10 mouse cellular contexts compared by ENCODE assay signal in the genomic region with DNA sequence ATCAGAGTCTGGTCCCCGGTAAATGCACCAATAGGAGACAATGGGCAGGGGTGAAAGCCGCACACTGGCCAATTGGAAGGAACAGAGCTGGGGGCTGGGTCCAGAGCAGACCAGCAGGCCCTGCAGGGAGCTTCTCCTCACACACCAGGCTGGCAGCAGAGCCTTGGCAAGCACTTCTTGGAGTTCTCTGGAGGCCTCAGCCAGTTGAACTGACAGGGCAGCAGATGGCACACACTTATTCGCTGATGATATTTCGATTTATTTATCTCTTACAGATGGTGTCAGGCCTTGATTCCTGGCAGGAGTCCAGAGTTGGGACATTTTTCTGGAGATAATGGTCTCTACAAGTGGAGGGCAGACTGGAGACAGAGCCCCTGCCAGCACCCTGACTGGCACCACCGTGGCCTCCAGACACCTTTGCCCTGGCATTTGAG. TPM values are rescaled to one million over a fixed set of nuclear protein-coding genes. Genes with fewer than 3 reads are reported as not detected.
DNase-seq lines count a peak whose midpoint lies in the region; ATAC-seq lines count a peak whose summit lies in the region.
"Had no signal": no experiment of that assay in that cellular context is flagged by ENCODE, and none has a peak within 500 bp of the region (broad histone marks: within the 10 kb centered on the region; RNA-seq: fewer than 3 reads in every experiment).

No protein-coding gene starts in this region.

- no peaks in the 10 kb centered on the region for H3K9me3 ChIP-seq in liver, embryonic 16.5 days (replicated peaks; ENCODE audit: control insufficient read depth, low read length)
- H3K9me3 ChIP-seq in liver, embryonic 12.5 days (replicated peaks) = no peaks in the 10 kb centered on the region
- H3K9me3 ChIP-seq in hindbrain, embryonic 13.5 days = no peaks in the 10 kb centered on the region
- no peaks in the 10 kb centered on the region for H3K9me3 ChIP-seq in midbrain, embryonic 16.5 days (replicated peaks; ENCODE audit: control insufficient read depth, low read length, poor library complexity, severe bottlenecking)
- H3K9me3 ChIP-seq: heart, embryonic 12.5 days; lung, embryonic 15.5 days had no signal

- 65% methylated on average over 5 of the region's 5 CpGs for WGBS in liver, embryonic 16.5 days (ENCODE audit: insufficient replicate concordance)
- 82% methylated on average over 5 of the region's 5 CpGs for WGBS in liver, embryonic 12.5 days (ENCODE audit: insufficient replicate concordance)
- 60% methylated on average over 5 of the region's 5 CpGs for WGBS in hindbrain, embryonic 13.5 days
- WGBS in midbrain, embryonic 16.5 days = 65% methylated on average over 5 of the region's 5 CpGs

- H3K4me2 ChIP-seq in liver, embryonic 16.5 days (ENCODE audit: low read depth, low read length) = no peak overlapping the region
- no peak overlapping the region for H3K4me2 ChIP-seq in liver, embryonic 12.5 days
- no peak overlapping the region for H3K4me2 ChIP-seq in hindbrain, embryonic 13.5 days
- H3K4me2 ChIP-seq in midbrain, embryonic 16.5 days (ENCODE audit: low read length) = no peak overlapping the region
- H3K4me2 ChIP-seq: heart, embryonic 12.5 days; lung, embryonic 15.5 days had no signal

- 0 out of 2 replicates have a peak, but pooled peaks have one; percentile 16 for ATAC-seq in liver, embryonic 16.5 days (ENCODE audit: low read depth)
- no peak for ATAC-seq in liver, embryonic 12.5 days
- ATAC-seq in hindbrain, embryonic 13.5 days (ENCODE audit: low FRiP score) = no peak
- ATAC-seq in midbrain, embryonic 16.5 days = peak; percentile 59; the same call in 1 of the 2 replicates
- no peak for ATAC-seq in monocyte, adult 5-6 weeks (replicated peaks; ENCODE audit: insufficient number of reproducible peaks, low FRiP score, low TSS enrichment, poor library complexity, severe bottlenecking)

- no peaks in the 10 kb centered on the region for H3K36me3 ChIP-seq in liver, embryonic 16.5 days (ENCODE audit: control insufficient read depth, insufficient read depth)
- no peaks in the 10 kb centered on the region for H3K36me3 ChIP-seq in liver, embryonic 12.5 days
- H3K36me3 ChIP-seq in hindbrain, embryonic 13.5 days = no peaks in the 10 kb centered on the region
- no peaks in the 10 kb centered on the region for H3K36me3 ChIP-seq in midbrain, embryonic 16.5 days (ENCODE audit: control insufficient read depth, insufficient read depth, low read length)
- H3K36me3 ChIP-seq: heart, embryonic 12.5 days; lung, embryonic 15.5 days had no signal

- no peaks in the 10 kb centered on the region for H3K27me3 ChIP-seq in liver, embryonic 16.5 days (ENCODE audit: control insufficient read depth, insufficient read depth, low read depth, low read length)
- peaks cover 7% of the 10 kb centered on the region; the same call in 1 of the 2 replicates for H3K27me3 ChIP-seq in liver, embryonic 12.5 days (replicated peaks)
- H3K27me3 ChIP-seq in hindbrain, embryonic 13.5 days = no peaks in the 10 kb centered on the region
- H3K27me3 ChIP-seq in midbrain, embryonic 16.5 days (ENCODE audit: control insufficient read depth, insufficient read depth, low read depth, low read length) = no peaks in the 10 kb centered on the region
- H3K27me3 ChIP-seq: heart, embryonic 12.5 days; lung, embryonic 15.5 days had no signal

- DNase-seq in cerebellum, adult 8-10 months = peak; percentile 91
- no peak for DNase-seq in right cerebral cortex, adult 18-20 months
- DNase-seq: kidney, adult 2 months had no signal

- no peak overlapping the region for H3K4me3 ChIP-seq in liver, embryonic 16.5 days (ENCODE audit: low read depth, low read length)
- H3K4me3 ChIP-seq in liver, embryonic 12.5 days = no peak overlapping the region
- H3K4me3 ChIP-seq in hindbrain, embryonic 13.5 days = no peak overlapping the region
- no peak overlapping the region for H3K4me3 ChIP-seq in midbrain, embryonic 16.5 days (ENCODE audit: low read depth, low read length)
- H3K4me3 ChIP-seq: heart, embryonic 12.5 days; lung, embryonic 15.5 days had no signal

- H3K4me1 ChIP-seq in liver, embryonic 16.5 days (ENCODE audit: control insufficient read depth, low read depth, low read length) = peaks cover 3% of the 10 kb centered on the region
- peaks cover 18% of the 10 kb centered on the region for H3K4me1 ChIP-seq in liver, embryonic 12.5 days
- peaks cover 43% of the 10 kb centered on the region for H3K4me1 ChIP-seq in hindbrain, embryonic 13.5 days (replicated peaks)
- peaks cover 2% of the 10 kb centered on the region; the same call in 1 of the 2 replicates for H3K4me1 ChIP-seq in midbrain, embryonic 16.5 days (ENCODE audit: control insufficient read depth, insufficient read depth, low read length)

- H3K9ac ChIP-seq in liver, embryonic 16.5 days (ENCODE audit: low read depth, low read length) = no peak overlapping the region
- H3K9ac ChIP-seq in liver, embryonic 12.5 days = no peak overlapping the region
- H3K9ac ChIP-seq in hindbrain, embryonic 13.5 days = no peak overlapping the region
- no peak overlapping the region for H3K9ac ChIP-seq in midbrain, embryonic 16.5 days (ENCODE audit: low read depth, low read length)
- H3K9ac ChIP-seq: heart, embryonic 12.5 days; lung, embryonic 15.5 days had no signal

- H3K27ac ChIP-seq in liver, embryonic 16.5 days (ENCODE audit: low read length) = no peak overlapping the region
- no peak overlapping the region for H3K27ac ChIP-seq in liver, embryonic 12.5 days
- peak overlapping the region; percentile 79 for H3K27ac ChIP-seq in hindbrain, embryonic 13.5 days
- H3K27ac ChIP-seq in midbrain, embryonic 16.5 days (ENCODE audit: low read length) = no peak overlapping the region
- H3K27ac ChIP-seq: lung, embryonic 15.5 days had no signal

RNA-seq across cellular contexts. Expression of a gene that starts 49.4 kb away (rescaled TPM):
- 0.02 and 0.05 TPM in 2 replicates for polyA plus RNA-seq in liver, embryonic 16.5 days (2015; fragmentation: Nextera tagmentation; extraction: Ambion mirVana)
- 0.04 TPM in 1 of 2 replicates, not detected in the other for polyA plus RNA-seq in liver, embryonic 12.5 days (2016; fragmentation: Nextera tagmentation; extraction: Ambion mirVana)
- 7.1 and 8.8 TPM in 2 replicates for polyA plus RNA-seq in hindbrain, embryonic 13.5 days (2015; fragmentation: Nextera tagmentation; extraction: Ambion mirVana)
- polyA plus RNA-seq in midbrain, embryonic 16.5 days (2015; fragmentation: Nextera tagmentation; extraction: Ambion mirVana) = 9.8 and 12.5 TPM in 2 replicates
- not detected in 3 replicates for total RNA-seq in monocyte, adult 5-6 weeks (2017)

Comparison
In these comparisons a context has a peak if more than half of its experiments do, and no peak if none do; other contexts are left out.
1. ATAC-seq: peak in liver, embryonic 16.5 days (single experiment) and midbrain, embryonic 16.5 days (single experiment); none in liver, embryonic 12.5 days (single experiment), hindbrain, embryonic 13.5 days (single experiment) and monocyte, adult 5-6 weeks (single experiment).